Mouse (Mus musculus) bone marrow macrophage, adult 2 months (primary cell): ENCODE results near the gene Htr3a. TPM values are rescaled to one million over a fixed set of nuclear protein-coding genes. Genes with fewer than 3 reads are reported as not detected.

ENCODE experiments used
- H3K27ac ChIP-seq: 2 replicates; pipeline ENCODE4 v1.5.1; 2012; ENCODE audit warnings: low read depth, low read length; ENCODE audit not compliant: insufficient read depth
- H3K4me1 ChIP-seq: 2 replicates; pipeline ENCODE4 v1.6.1; 2012; ENCODE audit warnings: low read length; ENCODE audit not compliant: control insufficient read depth, insufficient read depth
- H3K4me3 ChIP-seq: 2 replicates; pipeline ENCODE4 v1.5.1; 2012; ENCODE audit warnings: mild to moderate bottlenecking, low read length, moderate library complexity; ENCODE audit not compliant: insufficient read depth
- CTCF ChIP-seq: IDR thresholded peaks from 2 replicates; pipeline ENCODE4 v1.5.1; 2012; ENCODE audit warnings: low read depth, mild to moderate bottlenecking, low read length, moderate library complexity
- POLR2A ChIP-seq: IDR thresholded peaks from 2 replicates; pipeline ENCODE4 v1.6.1; 2012; ENCODE audit warnings: mild to moderate bottlenecking, low read depth, low read length, borderline replicate concordance
- polyA plus RNA-seq: library from polyadenylated mRNA; stranded (reverse); fragments of >200 nt; gene quantifications from 2 replicates; pipeline ENCODE4 v1.2.4, GENCODE M21; 2012; ENCODE audit not compliant: missing spikeins, insufficient read depth, insufficient read length

Htr3a gene
- polyA plus RNA-seq, 1 experiment, result not detected

DNA sequence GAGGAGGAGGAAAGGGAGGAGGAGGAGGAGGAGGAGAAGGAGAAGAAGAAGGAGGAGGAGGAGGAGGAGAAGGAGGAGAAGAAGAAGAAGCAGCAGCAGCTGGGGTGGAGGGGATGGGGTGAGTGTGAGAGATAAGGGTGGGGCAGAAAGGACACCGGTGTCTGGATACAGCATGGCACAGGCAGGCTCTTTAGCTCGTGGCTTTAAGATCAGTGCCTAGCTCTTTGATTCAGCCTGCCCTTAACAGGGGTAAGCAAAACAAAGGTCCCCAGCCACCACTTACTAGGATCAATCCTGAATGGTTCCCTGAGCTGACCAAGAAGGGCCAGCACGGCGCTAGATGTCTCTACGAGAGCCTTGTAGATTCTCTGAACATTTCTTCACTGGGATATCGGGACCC is 16.1 kb downstream of the Htr3a start:
- Histone ChIP-seq H3K4me3 (no peak overlapping the region), H3K4me1 (no peaks in the 10 kb centered on the region), H3K27ac (no peak overlapping the region)
- TF ChIP-seq CTCF (no peak), POLR2A (no peak)

- TF ChIP-seq POLR2A (no peak), CTCF (peak; percentile 43; the same call in 1 of the 2 replicates)
- Histone ChIP-seq H3K27ac (no peak overlapping the region), H3K4me3 (no peak overlapping the region), H3K4me1 (no peaks in the 10 kb centered on the region)
Measured at GRCm38 (mm10) chr9:48893986-48894385, 16.9 kb downstream of the Htr3a start.

DNA sequence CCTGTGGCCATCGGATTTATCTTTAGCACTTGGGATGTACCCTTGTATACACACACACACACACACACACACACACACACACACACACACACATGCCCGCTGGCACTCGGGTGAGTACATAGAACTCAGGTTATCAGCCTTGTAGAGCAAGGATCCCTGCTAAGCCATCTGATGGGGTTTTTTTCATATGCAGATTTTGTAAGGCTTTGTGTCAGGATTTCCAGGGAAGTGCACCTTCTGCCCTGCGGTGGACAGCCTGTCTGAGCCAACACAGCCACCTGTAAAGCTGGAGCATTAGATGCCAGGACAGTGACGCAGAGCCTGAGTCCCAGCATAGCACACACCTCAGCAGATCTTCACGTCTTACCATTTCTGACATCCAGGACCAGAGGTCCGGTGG is 21.8 kb downstream of the Htr3a start:
- no peak overlapping the region for H3K27ac ChIP-seq
- H3K4me3 ChIP-seq, result no peak overlapping the region
- TF ChIP-seq POLR2A (no peak), CTCF (no peak)
- no peaks in the 10 kb centered on the region for H3K4me1 ChIP-seq

- no peak overlapping the region for H3K27ac ChIP-seq
- TF ChIP-seq CTCF, result no peak
- TF ChIP-seq POLR2A, result no peak
- no peaks in the 10 kb centered on the region for H3K4me1 ChIP-seq
- no peak overlapping the region for H3K4me3 ChIP-seq
Measured at GRCm38 (mm10) chr9:48872896-48873295, 38.0 kb downstream of the Htr3a start.

DNA sequence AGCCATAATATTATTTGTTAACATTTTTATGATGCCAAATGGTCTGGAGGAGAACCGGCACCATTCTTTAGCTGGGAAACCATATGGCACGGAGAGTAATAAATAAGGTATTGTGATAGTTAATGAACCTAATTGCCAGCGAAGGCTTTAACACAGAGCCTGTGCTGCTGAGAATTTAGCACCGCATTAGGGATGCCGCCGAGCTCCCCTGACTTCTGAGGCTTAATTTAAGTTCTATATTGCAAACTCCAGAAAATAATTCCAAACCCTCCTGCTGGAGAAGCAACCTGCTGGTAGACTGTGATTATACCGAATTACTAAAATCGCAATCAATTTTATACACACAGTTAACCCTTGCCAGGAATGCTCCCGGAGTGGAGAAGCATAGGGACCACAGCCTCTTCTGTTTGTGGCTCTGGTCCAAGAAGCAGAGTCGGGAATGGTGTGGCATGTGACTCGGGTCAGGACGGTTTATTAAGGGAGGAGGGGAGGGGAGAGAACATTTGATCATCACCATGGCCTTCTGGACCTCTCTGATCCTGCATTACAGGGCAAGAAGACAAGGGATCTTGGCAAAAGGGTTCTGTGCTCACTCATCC is 44.3 kb downstream of the Htr3a start:
- no peak overlapping the region for H3K4me3 ChIP-seq
- no peak overlapping the region for H3K27ac ChIP-seq
- TF ChIP-seq POLR2A, result no peak
- TF ChIP-seq CTCF, result no peak
- H3K4me1 ChIP-seq, result no peaks in the 10 kb centered on the region

DNA sequence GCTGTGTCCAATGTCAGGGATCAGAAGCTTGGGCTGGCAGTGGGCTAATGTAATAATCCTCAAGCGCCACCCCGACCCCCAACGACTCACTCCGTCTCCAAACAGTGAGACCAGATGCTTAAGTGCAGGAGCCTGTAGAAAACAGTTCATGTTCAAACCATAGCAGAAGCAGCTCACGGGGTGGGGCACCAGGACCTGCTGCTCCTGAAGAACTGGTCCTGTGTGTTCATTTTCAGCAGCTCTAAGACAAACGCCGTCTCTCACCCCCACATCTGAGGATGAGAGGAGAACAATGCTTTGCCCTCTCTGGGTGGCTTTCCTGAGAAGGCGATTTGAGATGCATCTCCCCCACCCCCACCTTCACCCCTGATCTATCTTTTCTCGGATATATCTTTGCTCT is 45.7 kb downstream of the Htr3a start:
- Histone ChIP-seq H3K27ac (no peak overlapping the region), H3K4me3 (no peak overlapping the region), H3K4me1 (no peaks in the 10 kb centered on the region)
- no peak for TF ChIP-seq POLR2A

GRCm38 (mm10) chr9:48861481-48861880 is 49.4 kb downstream of the Htr3a start:
- no peak overlapping the region for H3K27ac ChIP-seq
- TF ChIP-seq CTCF (no peak), POLR2A (no peak)
- H3K4me1 ChIP-seq, result no peaks in the 10 kb centered on the region
- H3K4me3 ChIP-seq, result no peak overlapping the region

DNA sequence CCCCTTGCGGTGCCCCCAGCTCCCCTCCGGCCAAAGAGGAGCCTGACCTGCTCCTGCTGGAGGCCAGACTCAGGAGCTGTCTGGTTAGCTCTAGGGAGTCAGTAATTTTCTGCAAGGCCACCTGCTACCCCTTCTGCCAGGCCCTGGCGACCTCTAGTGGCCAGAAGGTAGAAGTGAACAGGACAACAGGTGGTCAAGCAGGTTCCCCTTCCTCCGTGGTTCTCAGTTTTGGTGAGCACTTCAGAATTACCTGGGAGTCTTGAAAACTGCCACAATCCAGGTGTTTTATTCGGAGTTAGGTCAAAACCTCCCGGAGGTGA is 50.4 kb downstream of the Htr3a start:
- Histone ChIP-seq H3K27ac (no peak overlapping the region), H3K4me1 (no peaks in the 10 kb centered on the region), H3K4me3 (no peak overlapping the region)
- no peak for TF ChIP-seq POLR2A
- TF ChIP-seq CTCF, result peak; percentile 96

DNA sequence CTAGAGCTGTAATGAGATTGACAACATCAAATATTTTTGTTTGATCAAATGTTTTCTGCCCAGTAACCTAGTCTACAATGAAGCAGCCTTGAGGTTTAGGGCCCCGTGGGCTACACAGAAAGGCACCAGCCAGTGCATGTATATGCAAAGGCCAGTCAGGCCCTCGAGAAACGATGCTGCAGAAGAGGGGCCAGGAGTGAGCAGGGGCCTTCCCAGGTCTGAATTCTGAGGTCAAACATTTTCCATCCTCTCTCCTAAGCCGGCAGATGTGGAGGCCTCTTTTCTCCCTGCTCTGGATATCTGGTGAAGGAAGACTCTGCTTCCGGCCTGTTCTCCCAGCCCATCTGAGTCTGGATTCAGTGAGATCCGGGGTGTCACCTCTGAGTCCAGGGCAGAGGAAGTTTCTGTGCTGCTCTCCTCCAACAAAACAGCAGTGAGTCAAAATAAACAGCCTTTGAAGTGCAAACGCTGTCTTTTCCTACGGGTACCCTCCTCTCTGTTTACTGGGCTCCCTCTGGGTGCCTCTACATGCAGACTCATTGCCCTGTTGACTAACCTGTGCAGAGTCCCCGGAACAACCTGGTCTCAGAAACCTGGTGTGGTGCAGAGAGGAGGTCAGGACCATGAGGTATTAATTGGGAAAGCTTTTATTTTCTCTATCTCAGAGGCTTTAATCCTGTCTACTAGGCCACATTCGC is 50.9 kb downstream of the Htr3a start:
- Histone ChIP-seq H3K4me1 (no peaks in the 10 kb centered on the region), H3K4me3 (no peak overlapping the region), H3K27ac (no peak overlapping the region)
- TF ChIP-seq CTCF (no peak), POLR2A (no peak)

GRCm38 (mm10) chr9:48857944-48858343 is 53.0 kb downstream of the Htr3a start:
- no peak for TF ChIP-seq POLR2A
- no peak for TF ChIP-seq CTCF
- no peak overlapping the region for H3K4me3 ChIP-seq
- H3K4me1 ChIP-seq, result no peaks in the 10 kb centered on the region
- H3K27ac ChIP-seq, result no peak overlapping the region
